Mouse (Mus musculus) neural tube, embryonic 15.5 days (tissue): ENCODE data around the gene Hoxa9. TPM values are rescaled to one million over a fixed set of nuclear protein-coding genes. Genes with fewer than 3 reads are reported as not detected.

ENCODE experiments used
- ATAC-seq: fragments of 200-750 bp; cut with Nextera tagmentation; 2 replicates; pipeline ENCODE4 v1.8.0; 2017; ENCODE audit warnings: mild to moderate bottlenecking, moderate TSS enrichment, moderate library complexity; ENCODE audit not compliant: low FRiP score
- H3K27ac ChIP-seq: fragments of 300-500 bp; sonication (generic); replicated peaks from 2 replicates; pipeline ENCODE4 v1.5.1; 2015; ENCODE audit warnings: mild to moderate bottlenecking, inconsistent platforms
- H3K27me3 ChIP-seq: fragments of 300-500 bp; sonication (generic); replicated peaks from 2 replicates; pipeline ENCODE4 v1.6.1; 2015; ENCODE audit warnings: inconsistent platforms
- H3K36me3 ChIP-seq: fragments of 300-500 bp; sonication (generic); 2 replicates; pipeline ENCODE4 v1.6.1; 2015; ENCODE audit warnings: inconsistent platforms
- H3K4me1 ChIP-seq: fragments of 300-500 bp; sonication (generic); 2 replicates; pipeline ENCODE4 v1.6.1; 2015; ENCODE audit warnings: inconsistent platforms
- H3K4me2 ChIP-seq: fragments of 300-500 bp; sonication (generic); 2 replicates; pipeline ENCODE4 v1.6.1; 2015; ENCODE audit warnings: inconsistent platforms, mild to moderate bottlenecking, moderate library complexity
- H3K4me3 ChIP-seq: fragments of 300-500 bp; sonication (generic); replicated peaks from 2 replicates; pipeline ENCODE4 v1.5.1; 2015; ENCODE audit warnings: mild to moderate bottlenecking, inconsistent platforms
- H3K9ac ChIP-seq: fragments of 300-500 bp; sonication (generic); replicated peaks from 2 replicates; pipeline ENCODE4 v1.6.1; 2015; ENCODE audit warnings: mild to moderate bottlenecking, inconsistent platforms
- H3K9me3 ChIP-seq: fragments of 300-500 bp; sonication (generic); replicated peaks from 2 replicates; pipeline ENCODE4 v1.6.1; 2016; ENCODE audit warnings: inconsistent platforms
- WGBS: fragments of 180-500 bp; shearing (Covaris S2); methylation state at CpG from one replicate; pipeline ENCODE4 v1.1.7; 2015; ENCODE audit warnings: mixed read lengths; 5-methylcytosine and 5-hydroxymethylcytosine counted together
- polyA plus RNA-seq: library from polyadenylated mRNA; unstranded; fragments of >200 nt; fragmentation: Nextera tagmentation; extraction: Ambion mirVana; gene quantifications from 2 replicates; pipeline ENCODE4 v1.2.1, GENCODE M21; 2015

The Hoxa9 gene
- polyA plus RNA-seq, 1 experiment from 2014 or later, result 77.5 TPM

- ATAC-seq, result 0 out of 2 replicates have a peak, but pooled peaks have one; percentile 9
- Histone ChIP-seq H3K36me3 (0 out of 2 replicates have a peak, but pooled peaks cover 3% of the 10 kb centered on the region), H3K9me3 (no peaks in the 10 kb centered on the region), H3K4me3 (peak within 1 kb of the TSS; percentile 81), H3K27ac (peak within 1 kb of the TSS; percentile 89), H3K4me1 (peaks cover 71% of the 10 kb centered on the region), H3K9ac (peak within 1 kb of the TSS; percentile 63), H3K27me3 (no peaks in the 10 kb centered on the region), H3K4me2 (peak within 1 kb of the TSS; percentile 85)
- under 1% methylated on average over 47 of the region's 47 CpGs for WGBS
Observed at GRCm38 (mm10) chr6:52208072-52208867, 22.6 kb downstream of the Hoxa9 start, which contains the start of gene Hoxa6. Hoxa6 (minus strand) TSS chr6:52208722.

- Histone ChIP-seq H3K4me1 (peaks cover 78% of the 10 kb centered on the region), H3K4me2 (peak overlapping the region; percentile 85), H3K27me3 (no peaks in the 10 kb centered on the region), H3K27ac (peak overlapping the region; percentile 79), H3K36me3 (0 out of 2 replicates have a peak, but pooled peaks cover 4% of the 10 kb centered on the region), H3K9ac (peak overlapping the region; percentile 32), H3K9me3 (no peaks in the 10 kb centered on the region), H3K4me3 (peak overlapping the region; percentile 81)
- no peak for ATAC-seq
Observed at GRCm38 (mm10) chr6:52207684-52207976, 23.3 kb downstream of the Hoxa9 start.

GRCm38 (mm10) chr6:52206882-52207683, 23.8 kb downstream of the Hoxa9 start:
- H3K27ac ChIP-seq, result peak overlapping the region; percentile 79
- H3K4me3 ChIP-seq, result peak overlapping the region; percentile 81
- H3K9me3 ChIP-seq, result no peaks in the 10 kb centered on the region
- peaks cover 8% of the 10 kb centered on the region; the same call in 1 of the 2 replicates for H3K36me3 ChIP-seq
- no peaks in the 10 kb centered on the region for H3K27me3 ChIP-seq
- WGBS, result 10% methylated on average over 4 of the region's 4 CpGs
- peaks cover 82% of the 10 kb centered on the region for H3K4me1 ChIP-seq
- H3K4me2 ChIP-seq, result peak overlapping the region; percentile 85
- peak overlapping the region; percentile 32 for H3K9ac ChIP-seq
- ATAC-seq, result no peak

GRCm38 (mm10) chr6:52205638-52206621, 25.0 kb downstream of the Hoxa9 start:
- Histone ChIP-seq H3K9me3 (no peaks in the 10 kb centered on the region), H3K27me3 (no peaks in the 10 kb centered on the region), H3K4me1 (peaks cover 91% of the 10 kb centered on the region), H3K27ac (peak overlapping the region; percentile 79), H3K36me3 (peaks cover 11% of the 10 kb centered on the region; the same call in 1 of the 2 replicates), H3K9ac (peak overlapping the region; percentile 36), H3K4me3 (peak overlapping the region; percentile 81), H3K4me2 (peak overlapping the region; percentile 85)
- ATAC-seq, result no peak
- WGBS, result 5% methylated on average over 55 of the region's 55 CpGs

GRCm38 (mm10) chr6:52205221-52205620, 25.7 kb downstream of the Hoxa9 start:
- Histone ChIP-seq H3K9me3 (no peaks in the 10 kb centered on the region), H3K36me3 (peaks cover 11% of the 10 kb centered on the region; the same call in 1 of the 2 replicates), H3K9ac (peak overlapping the region; percentile 36), H3K4me1 (peaks cover 97% of the 10 kb centered on the region), H3K27ac (peak overlapping the region; percentile 79), H3K4me2 (peak overlapping the region; percentile 85), H3K4me3 (peak overlapping the region; percentile 81), H3K27me3 (no peaks in the 10 kb centered on the region)
- ATAC-seq, result no peak
- WGBS, result 11% methylated on average over 14 of the region's 14 CpGs

- no peaks in the 10 kb centered on the region for H3K27me3 ChIP-seq
- peak within 1 kb of the TSS; percentile 70 for H3K9ac ChIP-seq
- H3K4me3 ChIP-seq, result peak within 1 kb of the TSS; percentile 81
- peaks cover 11% of the 10 kb centered on the region; the same call in 1 of the 2 replicates for H3K36me3 ChIP-seq
- peak within 1 kb of the TSS; percentile 79 for H3K27ac ChIP-seq
- peaks cover 94% of the 10 kb centered on the region for H3K4me1 ChIP-seq
- H3K9me3 ChIP-seq, result no peaks in the 10 kb centered on the region
- under 1% methylated on average over 65 of the region's 65 CpGs for WGBS
- H3K4me2 ChIP-seq, result peak within 1 kb of the TSS; percentile 85
- peak; percentile 45; the same call in 1 of the 2 replicates for ATAC-seq
Observed at GRCm38 (mm10) chr6:52204050-52204752, 26.7 kb downstream of the Hoxa9 start, which contains the start of gene Hoxa5. Hoxa5 (minus strand) TSS chr6:52204587.

GRCm38 (mm10) chr6:52203371-52204049, 27.4 kb downstream of the Hoxa9 start:
- Histone ChIP-seq H3K9ac (peak overlapping the region; percentile 70), H3K4me3 (peak overlapping the region; percentile 81)

GRCm38 (mm10) chr6:52203121-52203370, 27.8 kb downstream of the Hoxa9 start:
- Histone ChIP-seq H3K4me1 (peaks cover 84% of the 10 kb centered on the region), H3K4me3 (peak overlapping the region; percentile 81), H3K9me3 (no peaks in the 10 kb centered on the region), H3K27me3 (no peaks in the 10 kb centered on the region), H3K4me2 (peak overlapping the region; percentile 85), H3K36me3 (peaks cover 11% of the 10 kb centered on the region; the same call in 1 of the 2 replicates), H3K27ac (peak overlapping the region; percentile 79), H3K9ac (peak overlapping the region; percentile 70)
- ATAC-seq, result no peak
- 7% methylated on average over 10 of the region's 10 CpGs for WGBS

More at GRCm38 (mm10) chr6:52203371-52204049, 27.4 kb downstream of the Hoxa9 start:
- no peaks in the 10 kb centered on the region for H3K27me3 ChIP-seq
- H3K36me3 ChIP-seq, result peaks cover 11% of the 10 kb centered on the region; the same call in 1 of the 2 replicates
- H3K4me1 ChIP-seq, result peaks cover 87% of the 10 kb centered on the region
- H3K27ac ChIP-seq, result peak overlapping the region; percentile 79
- WGBS, result 3% methylated on average over 46 of the region's 46 CpGs
- H3K9me3 ChIP-seq, result no peaks in the 10 kb centered on the region
- no peak for ATAC-seq
- peak overlapping the region; percentile 85 for H3K4me2 ChIP-seq

GRCm38 (mm10) chr6:52202362-52203120, 28.3 kb downstream of the Hoxa9 start:
- Histone ChIP-seq H3K36me3 (peaks cover 11% of the 10 kb centered on the region; the same call in 1 of the 2 replicates), H3K4me2 (peak overlapping the region; percentile 85), H3K9ac (peak overlapping the region; percentile 70), H3K4me1 (peaks cover 84% of the 10 kb centered on the region), H3K4me3 (peak overlapping the region; percentile 81), H3K27me3 (no peaks in the 10 kb centered on the region), H3K27ac (peak overlapping the region; percentile 79), H3K9me3 (no peaks in the 10 kb centered on the region)
- ATAC-seq, result no peak
- 15% methylated on average over 22 of the region's 22 CpGs for WGBS
